Mouse (Mus musculus): ENCODE results near the gene Trmt10b.

Trmt10b gene

GRCm38 (mm10) chr4:45341669-45342249, 44.8 kb downstream of the Trmt10b start, which contains the start of gene Dcaf10:
Gene Dcaf10 (plus strand): TSS chr4:45342101.
- peak; percentile 94 for DNase-seq (ENCODE audit: low read depth, low spot score)

GRCm38 (mm10) chr4:45342286-45343155, 45.6 kb downstream of the Trmt10b start, which contains the start of gene Exosc3:
Gene Exosc3 (minus strand): TSS chr4:45342732.
- DNase-seq (ENCODE audit: low read depth, low spot score), result no peak

GRCm38 (mm10) chr4:45356653-45357052, 59.7 kb downstream of the Trmt10b start:
- no peak for DNase-seq (ENCODE audit: low read depth, low spot score)

Measured in CD4-positive, CD25-positive, alpha-beta regulatory T cell, adult 2 months (primary cell).